ENCODE assay signal across 27 mouse cellular contexts in genomic region chr5:139248846-139249245, GRCm38 (mm10). TPM values are rescaled to one million over a fixed set of nuclear protein-coding genes. Genes with fewer than 3 reads are reported as not detected.
DNase-seq lines count a peak whose midpoint lies in the region; ATAC-seq and TF ChIP-seq lines count a peak whose summit lies in the region.
"Had no signal": no experiment of that assay in that cellular context is flagged by ENCODE, and none has a peak within 500 bp of the region (broad histone marks: within the 10 kb centered on the region; RNA-seq: fewer than 3 reads in every experiment).

No protein-coding gene starts in this region.

- no peak overlapping the region for H3K27ac ChIP-seq in hindbrain, embryonic 13.5 days
- no peak overlapping the region for H3K27ac ChIP-seq in hindbrain, postnatal 0 days
- no peak overlapping the region for H3K27ac ChIP-seq in kidney, embryonic 14.5 days (ENCODE audit: low read depth, low read length)
- H3K27ac ChIP-seq: forebrain, embryonic 10.5 days; forebrain, embryonic 13.5 days; gastrocnemius, adult 2 months; hindbrain, embryonic 15.5 days; intestine, embryonic 15.5 days had no signal

- H3K36me3 ChIP-seq in hindbrain, embryonic 13.5 days: peaks cover 65% of the 10 kb centered on the region
- H3K36me3 ChIP-seq in hindbrain, postnatal 0 days (ENCODE audit: insufficient read depth, low read length): peaks cover 61% of the 10 kb centered on the region
- H3K36me3 ChIP-seq in kidney, embryonic 14.5 days (ENCODE audit: control insufficient read depth, insufficient read depth, low read length): peaks cover 63% of the 10 kb centered on the region

- no peak overlapping the region for H3K4me3 ChIP-seq in hindbrain, embryonic 13.5 days
- no peak overlapping the region for H3K4me3 ChIP-seq in hindbrain, postnatal 0 days (ENCODE audit: low read length)
- H3K4me3 ChIP-seq in kidney, embryonic 14.5 days (ENCODE audit: low read length): no peak overlapping the region
- H3K4me3 ChIP-seq: forebrain, embryonic 10.5 days; forebrain, embryonic 13.5 days; gastrocnemius, adult 2 months; heart, embryonic 12.5 days; hindbrain, embryonic 15.5 days; intestine, embryonic 15.5 days had no signal

- H3K9me3 ChIP-seq in hindbrain, embryonic 13.5 days: no peaks in the 10 kb centered on the region
- no peaks in the 10 kb centered on the region for H3K9me3 ChIP-seq in hindbrain, postnatal 0 days (ENCODE audit: low read length)
- no peaks in the 10 kb centered on the region for H3K9me3 ChIP-seq in kidney, embryonic 14.5 days (ENCODE audit: control insufficient read depth, low read length)
- H3K9me3 ChIP-seq: forebrain, embryonic 10.5 days; forebrain, embryonic 13.5 days; G1E; heart, embryonic 12.5 days; hindbrain, embryonic 15.5 days; intestine, embryonic 15.5 days had no signal

- TF ChIP-seq CTCF in hindbrain, postnatal 0 days (IDR thresholded peaks at IDR 0.05; ENCODE audit: low read depth): no peak

- no peaks in the 10 kb centered on the region for H3K27me3 ChIP-seq in hindbrain, embryonic 13.5 days
- H3K27me3 ChIP-seq in hindbrain, postnatal 0 days (ENCODE audit: insufficient read depth, low read length): no peaks in the 10 kb centered on the region
- no peaks in the 10 kb centered on the region for H3K27me3 ChIP-seq in kidney, embryonic 14.5 days (ENCODE audit: control insufficient read depth, insufficient read depth, low read length)
- H3K27me3 ChIP-seq: CH12.LX; forebrain, embryonic 13.5 days; heart, embryonic 12.5 days; hindbrain, embryonic 15.5 days; intestine, embryonic 15.5 days had no signal

- no peak for ATAC-seq in hindbrain, embryonic 13.5 days (ENCODE audit: low FRiP score)
- ATAC-seq in hindbrain, postnatal 0 days: no peak
- no peak for ATAC-seq in kidney, embryonic 14.5 days (ENCODE audit: low FRiP score, low TSS enrichment)
- ATAC-seq: forebrain, embryonic 13.5 days; forebrain, embryonic 16.5 days; intestine, embryonic 15.5 days had no signal

- H3K9ac ChIP-seq in hindbrain, embryonic 13.5 days: peak overlapping the region; percentile 0; the same call in 1 of the 2 replicates
- H3K9ac ChIP-seq in hindbrain, postnatal 0 days (replicated peaks; ENCODE audit: low read length): no peak overlapping the region
- H3K9ac ChIP-seq in kidney, embryonic 14.5 days (ENCODE audit: low read depth, low read length): no peak overlapping the region
- H3K9ac ChIP-seq: forebrain, embryonic 13.5 days; heart, embryonic 12.5 days; hindbrain, embryonic 15.5 days; intestine, embryonic 15.5 days had no signal

- H3K4me2 ChIP-seq in hindbrain, embryonic 13.5 days: no peak overlapping the region
- H3K4me2 ChIP-seq in hindbrain, postnatal 0 days (ENCODE audit: low read depth, low read length): no peak overlapping the region
- H3K4me2 ChIP-seq in kidney, embryonic 14.5 days (replicated peaks; ENCODE audit: low read depth, low read length): no peak overlapping the region
- H3K4me2 ChIP-seq: forebrain, embryonic 13.5 days; heart, embryonic 12.5 days; hindbrain, embryonic 15.5 days; intestine, embryonic 15.5 days had no signal

- WGBS in hindbrain, embryonic 13.5 days: 76% methylated on average over 3 of the region's 3 CpGs
- WGBS in hindbrain, postnatal 0 days: 67% methylated on average over 3 of the region's 3 CpGs
- WGBS in kidney, embryonic 14.5 days: 89% methylated on average over 3 of the region's 3 CpGs

- H3K4me1 ChIP-seq in hindbrain, embryonic 13.5 days (replicated peaks): peaks cover 15% of the 10 kb centered on the region
- H3K4me1 ChIP-seq in hindbrain, postnatal 0 days (ENCODE audit: insufficient read depth, low read length): peaks cover 8% of the 10 kb centered on the region
- H3K4me1 ChIP-seq in kidney, embryonic 14.5 days (ENCODE audit: control insufficient read depth, insufficient read depth, low read length): peaks cover 9% of the 10 kb centered on the region; the same call in 1 of the 2 replicates

- peak; percentile 81 for DNase-seq in adrenal gland, adult 2 months
- no peak for DNase-seq in adrenal gland, postnatal 4 days (ENCODE audit: low spot score in 2 of 2)
- no peak for DNase-seq in hindbrain, postnatal 0 days (ENCODE audit: low spot score)
- DNase-seq in adrenal gland, adult 8-10 months: peak; percentile 65
- peak; percentile 73 for DNase-seq in adrenal gland, postnatal 25 days
- DNase-seq in frontal cortex, postnatal 36 days (ENCODE audit: low spot score in 2 of 2): no peak
- DNase-seq: B cell, adult 2 months; cerebellum, adult 11 months; cerebellum, adult 9-10 months; cerebellum, postnatal 14 days; gastrocnemius, adult 2 months; gastrocnemius, postnatal 14 days; heart, adult 11 months; heart, postnatal 14 days; heart, postnatal 4 days; kidney, adult 11 months; kidney, adult 8-10 months had no signal

RNA-seq across cellular contexts. Expression of gene Get4, which starts 3.3 kb away (rescaled TPM):
- total RNA-seq in adrenal gland, adult 2 months (2021): 10 to 100 TPM; 68.8 to 91.5 TPM
- polyA plus RNA-seq in adrenal gland, adult 2 months (2012; rRNA removed): 219 and 241 TPM in 2 replicates
- 100 to 1,000 TPM; 102 to 118 TPM for total RNA-seq in adrenal gland, postnatal 4 days (2021)
- 113 TPM in 2 replicates for polyA plus RNA-seq in hindbrain, embryonic 13.5 days (2015; fragmentation: Nextera tagmentation; extraction: Ambion mirVana)
- total RNA-seq in hindbrain, postnatal 0 days (2014; rRNA removed): 49.2 and 52.7 TPM in 2 replicates
- 136 and 141 TPM in 2 replicates for polyA plus RNA-seq in hindbrain, postnatal 0 days (2015; fragmentation: Nextera tagmentation; extraction: Ambion mirVana)
- 100 to 1,000 TPM in 2 of 4 experiments, 10 to 100 TPM in 2; 96.6 to 112 (median 101) TPM for total RNA-seq in adrenal gland, adult 8-10 months (2022)
- 75.7 and 104 TPM in 2 replicates for total RNA-seq in adrenal gland, postnatal 25 days (2021)
- 132 and 156 TPM in 2 replicates for polyA plus RNA-seq in kidney, embryonic 14.5 days (2014; fragmentation: Nextera tagmentation; extraction: Ambion mirVana)

RNA-seq across cellular contexts. Expression of gene Sun1, which starts 48.4 kb away (rescaled TPM):
- 10 to 100 TPM; 74.4 to 93.7 TPM for total RNA-seq in adrenal gland, adult 2 months (2021)
- polyA plus RNA-seq in adrenal gland, adult 2 months (2012; rRNA removed): 44.5 and 61.5 TPM in 2 replicates
- total RNA-seq in adrenal gland, postnatal 4 days (2021): 10 to 100 TPM; 78.5 to 81.6 TPM
- 43.6 and 44.7 TPM in 2 replicates for polyA plus RNA-seq in hindbrain, embryonic 13.5 days (2015; fragmentation: Nextera tagmentation; extraction: Ambion mirVana)
- 52.7 and 78.5 TPM in 2 replicates for total RNA-seq in hindbrain, postnatal 0 days (2014; rRNA removed)
- 33.9 and 36.2 TPM in 2 replicates for polyA plus RNA-seq in hindbrain, postnatal 0 days (2015; fragmentation: Nextera tagmentation; extraction: Ambion mirVana)
- 100 to 1,000 TPM in 3 of 4 experiments, 10 to 100 TPM in 1; 86.6 to 128 (median 111) TPM for total RNA-seq in adrenal gland, adult 8-10 months (2022)
- total RNA-seq in adrenal gland, postnatal 25 days (2021): 87.9 and 109 TPM in 2 replicates
- polyA plus RNA-seq in kidney, embryonic 14.5 days (2014; fragmentation: Nextera tagmentation; extraction: Ambion mirVana): 29.2 and 59.5 TPM in 2 replicates

Comparison
In these comparisons a context has a peak if more than half of its experiments do, and no peak if none do; other contexts are left out.
1. DNase-seq: peak in adrenal gland, adult 2 months (single experiment), adrenal gland, adult 8-10 months (single experiment) and adrenal gland, postnatal 25 days (single experiment); none in adrenal gland, postnatal 4 days (0 of 2), hindbrain, postnatal 0 days (single experiment) and frontal cortex, postnatal 36 days (0 of 2).